Mouse (Mus musculus) cerebellum, adult 11 months (tissue): ENCODE results near the gene Glud1.

Source experiments
- DNase-seq: peaks from one replicate; pipeline ENCODE4 v3.0.0; 2022

Glud1 gene

GRCm38 (mm10) chr14:34310234-34310965 lies at the start of gene Glud1, which contains the start of gene Shld2:
Gene Glud1, plus strand, starts transcription at chr14:34310727.
Gene Shld2, minus strand, starts transcription at chr14:34310493.
- peak; percentile 96 for DNase-seq

- DNase-seq = no peak
Measured at GRCm38 (mm10) chr14:34268046-34268445, 42.5 kb upstream of the Glud1 start.

- no peak for DNase-seq
Measured at GRCm38 (mm10) chr14:34273280-34273679, 37.2 kb upstream of the Glud1 start.

DNA sequence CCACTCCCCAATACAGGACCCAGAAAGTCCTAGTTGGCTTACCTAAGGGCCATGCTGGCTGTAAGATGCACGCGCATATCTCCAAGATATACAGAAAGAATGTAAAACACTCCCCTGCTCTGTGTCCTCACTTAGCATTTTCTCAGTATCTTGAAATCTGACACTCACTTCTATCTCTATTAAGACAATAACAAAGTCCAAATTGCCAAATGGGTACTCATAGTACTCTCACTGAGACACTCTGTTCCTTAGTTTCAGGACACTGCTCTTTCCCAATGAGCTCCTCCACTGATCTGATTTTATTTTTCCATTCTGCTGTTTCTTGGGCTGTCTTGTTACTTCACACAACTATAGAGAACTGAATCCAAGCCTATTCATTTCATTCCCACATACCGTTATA lies 36.4 kb upstream of the Glud1 start:
- DNase-seq = no peak

GRCm38 (mm10) chr14:34275225-34275624 lies 35.3 kb upstream of the Glud1 start:
- DNase-seq = no peak

DNA sequence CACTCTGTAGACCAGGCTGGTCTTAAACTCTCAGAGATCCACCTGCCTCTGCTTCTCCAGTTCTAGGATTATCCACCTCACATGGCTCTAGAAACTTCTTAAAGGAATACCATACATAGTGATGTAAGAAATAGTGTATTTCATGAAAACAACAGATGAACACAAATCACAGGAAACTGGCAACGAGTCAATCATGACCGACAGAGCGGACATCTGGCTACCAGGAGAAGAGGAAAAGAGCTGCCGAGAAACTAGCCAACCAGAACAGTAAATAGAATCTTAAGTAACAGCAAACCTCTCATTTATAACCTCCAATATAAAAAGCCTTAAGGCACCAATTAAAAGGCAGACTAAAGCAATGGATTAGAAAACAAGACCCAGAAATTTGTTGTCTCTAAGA lies 30.8 kb upstream of the Glud1 start:
- no peak for DNase-seq

- DNase-seq = no peak
Measured at GRCm38 (mm10) chr14:34280798-34281197, 29.7 kb upstream of the Glud1 start.

GRCm38 (mm10) chr14:34281736-34282269 lies 28.7 kb upstream of the Glud1 start:
- DNase-seq = no peak

DNA sequence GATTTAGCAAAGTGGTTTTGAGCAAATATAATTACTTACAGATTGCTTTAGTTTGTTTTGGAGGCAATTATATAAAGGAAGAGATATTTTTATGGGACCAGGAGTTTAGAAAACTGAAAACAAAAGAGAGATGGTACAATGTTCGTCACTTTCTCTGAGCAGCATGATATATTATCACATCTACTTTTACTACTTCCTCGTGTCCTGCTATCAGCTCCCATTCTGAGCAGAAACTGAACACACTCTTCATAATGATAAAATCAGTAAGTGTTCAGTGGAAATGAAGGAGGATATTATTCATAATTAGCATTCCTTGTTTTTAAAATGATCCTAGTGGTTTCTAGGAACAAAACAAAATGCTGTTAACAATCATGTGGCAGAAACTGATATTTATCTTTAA lies 22.1 kb upstream of the Glud1 start:
- DNase-seq = no peak

DNA sequence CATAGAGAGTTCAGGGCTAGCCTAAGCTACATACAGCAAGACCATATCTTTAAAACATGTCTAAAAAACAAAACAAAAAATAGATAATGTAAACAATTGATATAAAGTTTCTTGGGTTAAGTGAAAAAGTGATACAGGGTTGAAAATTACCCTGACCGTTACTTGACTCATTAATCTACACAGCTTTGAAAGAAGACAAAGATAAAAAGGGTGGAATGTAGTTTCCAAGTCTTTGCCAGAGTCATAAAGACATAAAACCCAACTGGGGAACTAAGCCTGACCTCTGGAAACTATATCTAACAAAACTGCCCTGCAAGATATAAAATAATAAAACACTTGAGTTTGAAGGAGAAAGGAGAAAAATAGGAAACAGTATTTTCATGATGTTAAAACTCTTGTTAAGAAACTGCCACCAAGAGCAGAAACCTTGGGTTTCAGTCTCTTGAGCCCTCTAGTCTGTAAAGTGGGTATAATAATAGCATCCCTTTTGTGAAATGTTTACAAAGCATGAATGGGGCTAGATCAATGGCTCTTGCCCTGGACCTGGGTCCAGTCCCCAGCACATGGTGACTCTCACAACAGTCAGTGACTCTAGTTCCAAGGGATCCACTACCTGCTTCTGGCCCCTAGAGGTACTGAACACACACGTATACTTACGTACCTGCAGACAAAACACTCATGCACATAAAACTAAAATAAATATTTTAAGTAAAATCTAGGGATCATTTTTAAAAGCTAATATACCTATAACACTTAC lies 21.1 kb upstream of the Glud1 start:
- DNase-seq = no peak

DNA sequence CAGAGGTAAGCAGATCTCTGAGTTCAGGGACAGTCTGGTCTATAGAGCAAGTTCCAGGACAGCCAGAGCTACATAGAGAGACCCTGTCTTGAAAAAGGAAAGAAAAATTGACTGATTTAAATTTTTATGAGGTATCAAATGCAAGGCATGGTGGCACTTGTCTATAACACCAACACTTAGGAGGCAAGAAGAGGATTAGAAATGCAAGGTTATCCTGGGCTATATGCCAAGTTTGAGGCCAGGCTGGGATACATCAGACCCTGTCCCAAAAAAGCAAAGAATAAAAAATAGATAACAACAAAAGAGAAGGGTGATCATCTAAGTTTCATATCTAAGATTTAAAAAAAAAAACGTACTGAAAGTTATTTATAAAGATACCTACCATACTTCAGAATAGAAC lies 20.3 kb upstream of the Glud1 start:
- no peak for DNase-seq

DNA sequence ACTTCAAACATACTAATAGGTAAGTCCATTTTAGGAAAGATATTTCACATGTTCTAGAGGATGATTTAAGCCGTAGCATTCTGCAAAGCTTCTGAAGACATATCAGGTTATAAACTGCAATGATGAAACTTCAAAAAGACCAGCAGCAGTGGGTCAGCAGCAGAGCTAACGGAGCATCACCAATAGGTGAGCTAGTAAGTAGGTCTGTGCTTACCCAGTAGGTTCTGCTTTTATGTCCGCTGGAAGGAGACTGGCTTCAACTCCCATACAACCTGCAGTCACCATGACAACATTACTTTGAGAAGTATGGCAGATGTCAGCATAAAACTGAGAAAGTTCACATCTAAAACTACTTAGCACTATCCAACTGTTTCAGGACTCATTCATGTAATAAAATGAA lies 16.9 kb upstream of the Glud1 start:
- DNase-seq = no peak

- DNase-seq = no peak
Measured at GRCm38 (mm10) chr14:34296350-34296749, 14.2 kb upstream of the Glud1 start.

- no peak for DNase-seq
Measured at GRCm38 (mm10) chr14:34297038-34297437, 13.5 kb upstream of the Glud1 start.

- DNase-seq = no peak
Measured at GRCm38 (mm10) chr14:34297634-34298033, 12.9 kb upstream of the Glud1 start.

DNA sequence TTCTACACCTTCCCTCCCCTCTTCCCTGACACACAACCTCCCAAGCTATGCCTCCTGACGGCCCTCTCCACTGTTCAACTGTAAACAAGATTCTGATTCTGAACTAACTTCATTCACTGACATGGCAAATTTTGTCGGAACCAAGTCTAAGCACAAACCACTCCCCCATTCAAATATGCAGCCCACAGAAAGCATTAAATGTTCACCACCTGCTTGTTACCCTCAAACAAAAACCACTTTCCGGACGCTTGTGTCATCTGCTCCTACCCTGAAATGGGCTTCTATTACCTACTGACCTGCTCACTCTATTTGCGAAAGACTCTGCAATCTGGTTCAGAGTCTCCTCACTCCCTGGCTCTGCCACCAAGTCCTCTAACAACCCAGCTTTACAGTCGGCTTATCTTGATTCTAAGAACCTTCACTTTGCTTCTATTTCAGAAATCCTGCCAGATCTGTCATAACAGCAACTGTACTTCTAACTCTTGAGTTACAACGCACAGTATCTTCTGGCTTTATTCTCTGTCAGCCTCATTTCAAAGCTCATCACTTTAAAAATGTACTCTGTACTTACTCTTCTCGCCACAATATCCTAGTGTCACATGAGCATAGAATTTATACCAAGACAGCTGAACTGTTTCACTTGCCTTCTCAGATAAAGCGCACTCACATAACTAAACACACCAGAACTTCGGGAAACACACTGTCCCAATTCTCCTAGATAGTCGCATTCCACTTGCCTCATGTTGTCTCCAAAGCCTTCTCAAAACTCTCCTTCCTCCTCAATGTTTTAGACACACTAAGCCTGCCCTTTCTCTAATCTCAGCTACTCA lies 11.4 kb upstream of the Glud1 start:
- DNase-seq = no peak

GRCm38 (mm10) chr14:34302681-34303242 lies 7.8 kb upstream of the Glud1 start:
- DNase-seq = no peak

GRCm38 (mm10) chr14:34303265-34303680 lies 7.3 kb upstream of the Glud1 start:
- no peak for DNase-seq

GRCm38 (mm10) chr14:34309266-34309665 lies 1.3 kb upstream of the Glud1 start:
- DNase-seq = peak; percentile 16

GRCm38 (mm10) chr14:34309907-34310233 lies 657 bp upstream of the Glud1 start:
- DNase-seq = no peak

DNA sequence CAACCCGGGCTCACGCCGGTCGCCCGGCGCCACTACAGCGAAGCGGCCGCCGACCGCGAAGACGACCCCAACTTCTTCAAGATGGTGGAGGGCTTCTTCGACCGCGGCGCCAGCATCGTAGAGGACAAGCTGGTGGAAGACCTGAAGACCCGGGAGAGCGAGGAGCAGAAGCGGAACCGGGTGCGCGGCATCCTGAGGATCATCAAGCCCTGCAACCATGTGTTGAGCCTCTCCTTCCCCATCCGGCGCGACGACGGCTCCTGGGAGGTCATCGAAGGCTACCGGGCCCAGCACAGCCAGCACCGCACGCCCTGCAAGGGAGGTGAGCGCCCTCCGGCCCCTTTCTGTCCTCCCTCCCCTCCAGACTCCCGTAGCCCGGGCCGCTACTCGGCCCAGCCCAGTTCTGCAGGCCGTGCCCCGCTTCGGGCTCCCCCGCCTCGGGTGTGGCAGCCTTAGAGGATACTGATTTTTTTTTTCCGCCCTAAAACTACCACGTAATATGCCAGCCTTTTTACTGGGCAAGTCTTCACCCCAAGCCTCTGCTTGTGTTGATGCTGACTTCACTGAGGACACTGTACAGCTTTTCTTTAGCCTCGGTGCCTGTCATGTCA lies 599 bp downstream of the Glud1 start:
- peak; percentile 57 for DNase-seq

DNA sequence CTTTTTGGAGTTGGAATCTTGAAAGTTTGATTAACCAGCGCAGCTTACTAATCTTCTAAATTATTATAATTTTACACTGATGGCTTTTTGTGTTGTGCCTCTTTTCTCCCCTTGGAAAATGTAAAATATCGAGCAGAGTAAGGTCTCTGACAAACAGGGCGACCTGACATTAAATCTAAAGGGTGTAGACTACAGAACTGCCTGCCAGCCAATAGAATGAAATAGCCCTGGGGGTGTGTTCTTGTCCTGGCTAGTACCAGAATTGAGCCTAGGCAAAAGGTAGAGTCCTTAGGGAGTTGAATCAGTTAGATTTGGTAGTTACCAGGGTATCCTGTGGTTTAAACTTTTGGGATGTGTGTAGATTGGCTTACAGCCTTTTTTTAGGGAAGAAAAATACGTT lies 1.2 kb downstream of the Glud1 start:
- DNase-seq = no peak
